ENCODE assay signal across 24 mouse cellular contexts in genomic region chr15:96457338-96457664, GRCm38 (mm10). TPM values are rescaled to one million over a fixed set of nuclear protein-coding genes. Genes with fewer than 3 reads are reported as not detected.
A peak's percentile ranks its signal among the peaks of the same experiment; 100 is the strongest.
DNase-seq lines count a peak whose midpoint lies in the region; ATAC-seq and TF ChIP-seq lines count a peak whose summit lies in the region.
"Had no signal": no experiment of that assay in that cellular context is flagged by ENCODE, and none has a peak within 500 bp of the region (broad histone marks: within the 10 kb centered on the region; RNA-seq: fewer than 3 reads in every experiment).

No protein-coding gene starts in this region.

- intact Hi-C loops in left cerebral cortex, postnatal 4 days (cut with DNase I) = no loop called here

- H3K27ac ChIP-seq in intestine, embryonic 16.5 days (ENCODE audit: low read length) = peak overlapping the region; percentile 58
- no peak overlapping the region for H3K27ac ChIP-seq in intestine, embryonic 15.5 days
- peak overlapping the region; percentile 20; the same call in 1 of the 2 replicates for H3K27ac ChIP-seq in lung, postnatal 0 days (ENCODE audit: low read length)
- peak overlapping the region; percentile 66 for H3K27ac ChIP-seq in liver, embryonic 12.5 days
- peak overlapping the region; percentile 44 for H3K27ac ChIP-seq in liver, postnatal 0 days (ENCODE audit: low read depth)
- H3K27ac ChIP-seq: hindbrain, embryonic 10.5 days; hindbrain, embryonic 15.5 days; midbrain, embryonic 13.5 days; neural tube, embryonic 13.5 days had no signal

- H3K9me3 ChIP-seq in intestine, embryonic 16.5 days (ENCODE audit: control insufficient read depth, low read length) = no peaks in the 10 kb centered on the region
- no peaks in the 10 kb centered on the region for H3K9me3 ChIP-seq in intestine, embryonic 15.5 days
- no peaks in the 10 kb centered on the region for H3K9me3 ChIP-seq in lung, postnatal 0 days (ENCODE audit: low read length)
- no peaks in the 10 kb centered on the region for H3K9me3 ChIP-seq in liver, embryonic 12.5 days (replicated peaks)
- no peaks in the 10 kb centered on the region for H3K9me3 ChIP-seq in liver, postnatal 0 days (ENCODE audit: low read length)
- H3K9me3 ChIP-seq: hindbrain, embryonic 10.5 days; hindbrain, embryonic 15.5 days; megakaryocyte, embryonic 14.5 days; midbrain, embryonic 13.5 days; neural tube, embryonic 13.5 days had no signal

- H3K4me1 ChIP-seq in intestine, embryonic 16.5 days (ENCODE audit: control insufficient read depth, insufficient read depth, low read length) = peaks cover 31% of the 10 kb centered on the region
- peaks cover 14% of the 10 kb centered on the region; the same call in 1 of the 2 replicates for H3K4me1 ChIP-seq in intestine, embryonic 15.5 days (replicated peaks)
- H3K4me1 ChIP-seq in lung, postnatal 0 days (ENCODE audit: insufficient read depth, low read depth, low read length) = peaks cover 6% of the 10 kb centered on the region; the same call in 1 of the 2 replicates
- H3K4me1 ChIP-seq in lung, adult 2 months (ENCODE audit: control insufficient read depth, insufficient read depth, low read length) = peaks cover 21% of the 10 kb centered on the region
- peaks cover 64% of the 10 kb centered on the region for H3K4me1 ChIP-seq in liver, embryonic 12.5 days
- H3K4me1 ChIP-seq in liver, postnatal 0 days (ENCODE audit: insufficient read depth) = peaks cover 44% of the 10 kb centered on the region

- DNase-seq in lung, postnatal 0 days (ENCODE audit: low spot score) = no peak
- DNase-seq in lung, adult 2 months = no peak
- DNase-seq in liver, postnatal 0 days = no peak
- DNase-seq in cerebellum, adult 18-20 months = no peak
- DNase-seq in left cerebral cortex, postnatal 4 days = no peak
- DNase-seq: adrenal gland, adult 2 months; cerebellum, adult 9-10 months; cerebellum, postnatal 36 days; forebrain, postnatal 0 days; gastrocnemius, postnatal 10 days; heart, postnatal 14 days; kidney, postnatal 4 days; lung, postnatal 4 days; thymus, postnatal 14 days had no signal

- TF ChIP-seq POLR2A in lung, adult 2 months (IDR thresholded peaks at IDR 0.05; ENCODE audit: borderline replicate concordance, extremely low read depth, low read depth, low read length) = no peak

- H3K4me3 ChIP-seq in intestine, embryonic 16.5 days (ENCODE audit: low read length) = no peak overlapping the region
- H3K4me3 ChIP-seq in intestine, embryonic 15.5 days (replicated peaks) = no peak overlapping the region
- no peak overlapping the region for H3K4me3 ChIP-seq in lung, postnatal 0 days (ENCODE audit: low read depth, low read length)
- no peak overlapping the region for H3K4me3 ChIP-seq in lung, adult 2 months (replicated peaks; ENCODE audit: extremely low read depth, low read depth, low read length)
- peak overlapping the region; percentile 4; the same call in 1 of the 2 replicates for H3K4me3 ChIP-seq in liver, embryonic 12.5 days
- no peak overlapping the region for H3K4me3 ChIP-seq in liver, postnatal 0 days (ENCODE audit: low read depth, low read length)
- H3K4me3 ChIP-seq: hindbrain, embryonic 10.5 days; hindbrain, embryonic 15.5 days; megakaryocyte, embryonic 14.5 days; midbrain, embryonic 13.5 days; neural tube, embryonic 13.5 days had no signal

- ATAC-seq in intestine, embryonic 16.5 days = no peak
- no peak for ATAC-seq in intestine, embryonic 15.5 days
- no peak for ATAC-seq in lung, postnatal 0 days
- ATAC-seq in liver, embryonic 12.5 days = no peak
- no peak for ATAC-seq in liver, postnatal 0 days
- ATAC-seq: activated CD4-positive, CD25-positive, alpha-beta regulatory T cell, adult 4 months; forebrain, postnatal 0 days; inflammation-experienced regulatory T-cells, adult 6 months; midbrain, embryonic 13.5 days had no signal

- TF ChIP-seq CTCF in lung, postnatal 0 days (IDR thresholded peaks at IDR 0.05) = no peak
- TF ChIP-seq CTCF in lung, adult 2 months (IDR thresholded peaks at IDR 0.05; ENCODE audit: insufficient read depth, low read length) = no peak
- TF ChIP-seq CTCF in liver, postnatal 0 days (IDR thresholded peaks at IDR 0.05; ENCODE audit: low read depth) = no peak

- no peaks in the 10 kb centered on the region for H3K27me3 ChIP-seq in intestine, embryonic 16.5 days (replicated peaks; ENCODE audit: control insufficient read depth, insufficient read depth, low read length)
- no peaks in the 10 kb centered on the region for H3K27me3 ChIP-seq in intestine, embryonic 15.5 days (replicated peaks)
- H3K27me3 ChIP-seq in lung, postnatal 0 days (replicated peaks; ENCODE audit: insufficient read depth, low read length) = no peaks in the 10 kb centered on the region
- H3K27me3 ChIP-seq in liver, embryonic 12.5 days (replicated peaks) = no peaks in the 10 kb centered on the region
- H3K27me3 ChIP-seq in liver, postnatal 0 days (ENCODE audit: insufficient read depth, low read length) = no peaks in the 10 kb centered on the region
- H3K27me3 ChIP-seq: hindbrain, embryonic 15.5 days; megakaryocyte, embryonic 14.5 days; midbrain, embryonic 13.5 days; neural tube, embryonic 13.5 days had no signal

- H3K36me3 ChIP-seq in intestine, embryonic 16.5 days (ENCODE audit: control insufficient read depth, insufficient read depth, low read length) = no peaks in the 10 kb centered on the region
- H3K36me3 ChIP-seq in intestine, embryonic 15.5 days = no peaks in the 10 kb centered on the region
- H3K36me3 ChIP-seq in lung, postnatal 0 days (ENCODE audit: insufficient read depth, low read length) = no peaks in the 10 kb centered on the region
- peaks cover 9% of the 10 kb centered on the region for H3K36me3 ChIP-seq in liver, embryonic 12.5 days
- H3K36me3 ChIP-seq in liver, postnatal 0 days (replicated peaks; ENCODE audit: insufficient read depth, low read length) = no peaks in the 10 kb centered on the region
- H3K36me3 ChIP-seq: hindbrain, embryonic 15.5 days; midbrain, embryonic 13.5 days; neural tube, embryonic 13.5 days had no signal

- no peak for TF ChIP-seq EP300 in lung, postnatal 0 days (IDR thresholded peaks at IDR 0.05)
- no peak for TF ChIP-seq EP300 in liver, postnatal 0 days (IDR thresholded peaks at IDR 0.05; ENCODE audit: low read depth)

- H3K4me2 ChIP-seq in intestine, embryonic 16.5 days (ENCODE audit: low read depth, low read length) = no peak overlapping the region
- H3K4me2 ChIP-seq in intestine, embryonic 15.5 days (replicated peaks) = no peak overlapping the region
- no peak overlapping the region for H3K4me2 ChIP-seq in lung, postnatal 0 days (replicated peaks; ENCODE audit: low read depth, low read length)
- H3K4me2 ChIP-seq in liver, embryonic 12.5 days = peak overlapping the region; percentile 50
- H3K4me2 ChIP-seq in liver, postnatal 0 days (ENCODE audit: low read depth, low read length) = peak overlapping the region; percentile 44
- H3K4me2 ChIP-seq: hindbrain, embryonic 15.5 days; midbrain, embryonic 13.5 days; neural tube, embryonic 13.5 days had no signal

- 51% methylated on average over 3 of the region's 3 CpGs for WGBS in intestine, embryonic 16.5 days
- 51% methylated on average over 3 of the region's 3 CpGs for whole genome bisulfite sequencing in intestine, embryonic 15.5 days
- WGBS in lung, postnatal 0 days = 61% methylated on average over 3 of the region's 3 CpGs
- WGBS in lung, adult 2 months = 61% methylated on average over 3 of the region's 3 CpGs
- 30% methylated on average over 3 of the region's 3 CpGs for WGBS in liver, embryonic 12.5 days (ENCODE audit: insufficient replicate concordance)
- WGBS in liver, postnatal 0 days (ENCODE audit: insufficient replicate concordance) = 25% methylated on average over 3 of the region's 3 CpGs

- H3K9ac ChIP-seq in intestine, embryonic 16.5 days (ENCODE audit: low read depth, low read length) = no peak overlapping the region
- H3K9ac ChIP-seq in intestine, embryonic 15.5 days = no peak overlapping the region
- H3K9ac ChIP-seq in lung, postnatal 0 days (replicated peaks; ENCODE audit: low read depth) = no peak overlapping the region
- peak overlapping the region; percentile 63 for H3K9ac ChIP-seq in liver, embryonic 12.5 days
- no peak overlapping the region; the same call in 1 of the 2 replicates for H3K9ac ChIP-seq in liver, postnatal 0 days (replicated peaks)
- H3K9ac ChIP-seq: forebrain, postnatal 0 days; hindbrain, embryonic 15.5 days; midbrain, embryonic 13.5 days; neural tube, embryonic 13.5 days had no signal

RNA-seq across cellular contexts. Expression of gene Scaf11, which starts 3.3 kb away (rescaled TPM):
- polyA plus RNA-seq in intestine, embryonic 16.5 days (2015; fragmentation: Nextera tagmentation; extraction: Ambion mirVana) = 68.5 and 70.1 TPM in 2 replicates
- polyA plus RNA-seq in intestine, embryonic 15.5 days (2015; fragmentation: Nextera tagmentation; extraction: Ambion mirVana) = 89.8 and 102 TPM in 2 replicates
- 59.9 and 65.6 TPM in 2 replicates for polyA plus RNA-seq in lung, postnatal 0 days (2015; fragmentation: Nextera tagmentation; extraction: Ambion mirVana)
- polyA plus RNA-seq in lung, adult 2 months (2012; rRNA removed) = 21.3 and 24.6 TPM in 2 replicates
- polyA plus RNA-seq in liver, embryonic 12.5 days (2016; fragmentation: Nextera tagmentation; extraction: Ambion mirVana) = 68.8 and 73.0 TPM in 2 replicates
- polyA plus RNA-seq in liver, postnatal 0 days (2015; fragmentation: Nextera tagmentation; extraction: Ambion mirVana) = 32.5 and 35.6 TPM in 2 replicates
- total RNA-seq in left cerebral cortex, postnatal 4 days (2021) = 10 to 100 TPM; 48.9 to 50.6 TPM

Comparison
In these comparisons a context has a peak if more than half of its experiments do, and no peak if none do; other contexts are left out.
1. H3K4me2 ChIP-seq: peak in liver, embryonic 12.5 days (single experiment) and liver, postnatal 0 days (single experiment); none in intestine, embryonic 16.5 days (single experiment), intestine, embryonic 15.5 days (single experiment) and lung, postnatal 0 days (single experiment).